Mouse (Mus musculus) erythroblast, adult 5-6 weeks (primary cell): ENCODE data around the gene Elp6. TPM values are rescaled to one million over a fixed set of nuclear protein-coding genes. Genes with fewer than 3 reads are reported as not detected.

Source experiments
- ATAC-seq: replicated peaks from 2 replicates; pipeline ENCODE4 v1.8.0; 2016; ENCODE audit warnings: moderate number of reproducible peaks, mild to moderate bottlenecking, moderate TSS enrichment, inconsistent platforms; ENCODE audit not compliant: poor library complexity, low FRiP score, severe bottlenecking
- total RNA-seq, 2 experiments: library from RNA; stranded (forward) in 1 of 2; stranded (reverse) in 1 of 2; fragments of 150-400 nt in 1 of 2; fragments of 200-764, 138-1000 nt in 1 of 2; gene quantifications; 2 replicates each; pipeline versions ENCODE4 v1.2.3 to v1.2.4; 2015 to 2017; ENCODE audit warnings: low replicate concordance in 2 of 2

Gene Elp6
- total RNA-seq, 2 experiments from 2014 or later = 0.19 to 1.8 TPM

- no peak for ATAC-seq
These were observed 45.2 kb downstream of the Elp6 start for GRCm38 (mm10) chr9:110350188-110350587.

GRCm38 (mm10) chr9:110350612-110351011, 45.6 kb downstream of the Elp6 start:
- ATAC-seq = no peak

DNA sequence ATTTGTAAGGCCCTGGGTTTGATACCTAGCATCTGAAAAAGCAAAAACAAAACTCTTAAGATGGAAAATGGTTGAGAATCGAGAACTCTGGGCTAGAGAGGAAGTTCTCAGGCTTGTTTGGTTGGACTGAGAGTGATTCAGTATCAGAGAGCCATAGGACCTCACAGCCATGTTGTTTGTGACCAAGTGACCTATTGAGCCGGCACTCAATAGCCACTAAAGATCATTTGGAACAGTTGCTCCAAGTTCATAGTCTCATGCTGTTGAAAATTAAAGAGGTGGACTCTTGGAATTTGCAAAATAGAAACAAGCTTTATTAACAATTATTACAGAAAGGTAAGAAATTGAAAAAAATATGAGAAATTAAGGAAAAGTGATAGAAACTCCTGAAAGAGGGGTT, 46.4 kb downstream of the Elp6 start:
- ATAC-seq = no peak

DNA sequence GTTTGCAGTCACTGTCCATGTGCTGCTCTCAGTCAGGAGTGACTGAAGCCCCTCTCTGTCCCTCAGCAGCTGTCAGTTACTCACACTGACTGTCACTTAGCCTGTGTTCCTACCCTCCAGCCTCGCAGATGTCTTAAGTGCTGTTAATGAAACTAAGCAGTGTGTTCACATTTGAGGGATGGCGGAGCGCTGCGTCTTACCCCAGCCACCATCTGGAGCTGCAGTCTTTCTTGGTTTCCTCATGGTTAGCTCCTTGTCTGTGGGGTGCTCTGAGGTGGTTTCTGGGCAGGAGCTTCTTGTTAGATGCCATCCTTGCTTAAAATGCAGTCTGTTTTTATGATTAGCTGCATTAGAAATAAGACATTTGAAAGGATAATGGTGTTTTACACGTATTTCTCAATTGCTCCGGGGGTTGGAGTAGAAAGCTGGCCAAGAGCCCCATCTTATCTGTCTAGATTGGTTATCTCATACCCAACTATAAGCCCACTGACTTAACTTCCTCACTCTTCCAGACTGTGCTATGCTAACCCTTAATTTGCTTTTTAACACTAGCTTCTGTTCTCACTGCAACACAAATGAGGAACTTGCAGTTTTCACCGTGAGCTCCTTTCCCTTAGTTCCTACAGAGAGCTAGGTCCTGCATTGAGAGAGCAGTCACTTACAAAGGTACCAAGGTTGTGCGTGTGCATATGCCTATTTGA, 47.1 kb downstream of the Elp6 start:
- ATAC-seq = no peak

DNA sequence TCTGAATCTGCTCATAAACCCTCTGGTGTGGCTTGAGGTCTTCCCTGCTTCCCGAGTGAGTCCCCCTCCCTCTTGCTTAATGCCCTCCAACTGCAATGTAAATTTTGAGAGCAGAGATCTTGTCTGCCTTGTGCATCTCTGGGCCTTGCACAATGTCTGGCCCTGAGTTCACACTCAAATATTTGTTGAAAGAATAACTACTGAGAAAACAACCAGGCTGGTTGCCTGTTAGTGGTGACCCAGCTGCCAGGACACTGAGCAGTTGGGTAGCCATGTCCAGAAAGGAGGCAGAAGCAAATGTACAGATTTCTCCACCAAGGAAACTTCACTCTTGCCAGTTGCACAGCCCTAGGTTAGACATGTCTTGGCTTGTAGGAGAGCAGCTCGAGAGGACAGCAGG, 53.4 kb downstream of the Elp6 start:
- no peak for ATAC-seq

- no peak for ATAC-seq
These were observed 56.3 kb downstream of the Elp6 start for GRCm38 (mm10) chr9:110361299-110361698.

DNA sequence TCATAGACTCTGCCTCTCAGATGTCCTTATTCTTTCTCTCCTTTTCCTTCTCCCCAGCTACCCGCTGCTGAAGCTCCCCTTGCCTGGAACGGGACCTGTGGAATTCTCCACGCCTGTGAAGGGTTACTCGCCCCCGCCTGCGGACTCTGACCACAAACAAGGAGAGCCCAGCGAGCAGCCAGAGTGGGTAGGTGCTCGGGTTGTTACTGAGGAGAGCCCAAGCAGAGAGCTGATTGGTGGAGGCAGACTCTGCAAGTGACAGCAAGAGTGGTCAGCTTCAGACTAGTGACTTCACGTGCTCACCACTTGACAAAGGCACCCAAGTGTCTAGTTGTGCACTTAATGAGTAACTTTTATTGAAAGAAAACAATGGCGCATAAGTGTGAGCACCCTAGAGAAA, 57.4 kb downstream of the Elp6 start:
- no peak for ATAC-seq

GRCm38 (mm10) chr9:110366746-110367145, 61.8 kb downstream of the Elp6 start:
- no peak for ATAC-seq

DNA sequence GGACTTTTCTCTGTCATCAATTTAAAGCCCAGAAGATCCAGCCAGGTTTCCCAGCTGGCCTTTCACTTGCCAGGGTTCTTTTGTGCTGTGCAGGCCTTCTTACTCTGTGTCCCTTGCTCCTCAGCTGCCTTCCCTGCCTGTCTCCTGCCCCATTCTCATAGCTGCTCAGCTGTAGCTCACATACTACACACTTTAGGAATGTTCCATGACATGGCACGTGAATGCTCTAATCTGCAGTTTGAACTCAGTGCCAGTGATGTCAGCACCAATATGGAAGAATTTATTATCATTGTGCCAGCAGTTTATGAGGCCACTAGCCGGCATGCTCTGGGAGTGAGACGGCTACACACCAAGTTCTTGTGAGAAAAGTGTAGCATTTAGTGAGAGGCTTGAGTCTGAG, 64.9 kb downstream of the Elp6 start:
- no peak for ATAC-seq

Other genes with a start within 250 kb of the Elp6 start
- 24.9 and 33.6 TPM in 2 replicates for gene Smarcc1, start 187.5 kb upstream of the Elp6 start, total RNA-seq (2015; ENCODE audit: low replicate concordance)
- 17.6 and 24.5 TPM in 2 replicates for gene Smarcc1, start 187.5 kb upstream of the Elp6 start, total RNA-seq (2017; ENCODE audit: low replicate concordance)
- 13.3 and 19.2 TPM in 2 replicates for gene Dhx30, start 187.3 kb upstream of the Elp6 start, total RNA-seq (2015; ENCODE audit: low replicate concordance)
- gene Dhx30, start 187.3 kb upstream of the Elp6 start, total RNA-seq (2017; ENCODE audit: low replicate concordance) = 7.8 and 10.7 TPM in 2 replicates
- gene Cspg5, start 61.4 kb upstream of the Elp6 start, total RNA-seq (2015; ENCODE audit: low replicate concordance) = not detected in 2 replicates
- 0.17 and 0.70 TPM in 2 replicates for gene Cspg5, start 61.4 kb upstream of the Elp6 start, total RNA-seq (2017; ENCODE audit: low replicate concordance)
- gene Scap, start 28.1 kb downstream of the Elp6 start, total RNA-seq (2015; ENCODE audit: low replicate concordance) = 6.9 and 13.8 TPM in 2 replicates
- gene Scap, start 28.1 kb downstream of the Elp6 start, total RNA-seq (2017; ENCODE audit: low replicate concordance) = 2.6 and 3.7 TPM in 2 replicates
- 3.8 and 4.2 TPM in 2 replicates for gene Ptpn23, start 103.0 kb downstream of the Elp6 start, total RNA-seq (2015; ENCODE audit: low replicate concordance)
- 0.60 and 1.1 TPM in 2 replicates for gene Ptpn23, start 103.0 kb downstream of the Elp6 start, total RNA-seq (2017; ENCODE audit: low replicate concordance)
- 6,400 and 7,048 TPM in 2 replicates for gene Ngp, start 114.6 kb downstream of the Elp6 start, total RNA-seq (2015; ENCODE audit: low replicate concordance)
- 1,550 and 2,626 TPM in 2 replicates for gene Ngp, start 114.6 kb downstream of the Elp6 start, total RNA-seq (2017; ENCODE audit: low replicate concordance)
- gene Klhl18, start 171.5 kb downstream of the Elp6 start, total RNA-seq (2015; ENCODE audit: low replicate concordance) = 4.8 and 18.4 TPM in 2 replicates
- 2.4 and 3.4 TPM in 2 replicates for gene Klhl18, start 171.5 kb downstream of the Elp6 start, total RNA-seq (2017; ENCODE audit: low replicate concordance)
- gene Kif9, start 171.8 kb downstream of the Elp6 start, total RNA-seq (2015; ENCODE audit: low replicate concordance) = 0.84 TPM in 1 of 2 replicates, not detected in the other
- 0.42 TPM in 1 of 2 replicates, not detected in the other for gene Kif9, start 171.8 kb downstream of the Elp6 start, total RNA-seq (2017; ENCODE audit: low replicate concordance)
- 69.6 and 79.0 TPM in 2 replicates for gene Setd2, start 227.4 kb downstream of the Elp6 start, total RNA-seq (2015; ENCODE audit: low replicate concordance)
- 82.8 and 140 TPM in 2 replicates for gene Setd2, start 227.4 kb downstream of the Elp6 start, total RNA-seq (2017; ENCODE audit: low replicate concordance)